Mouse (Mus musculus) heart, adult 2 months (tissue): ENCODE results near the gene Dlg1.

ENCODE experiments used
- CTCF ChIP-seq: fragments of 200-600 bp; IDR thresholded peaks from 2 replicates; pipeline ENCODE4 v1.8.1; 2022; ENCODE audit warnings: antibody characterized with exemption, mild to moderate bottlenecking, moderate library complexity
- EP300 ChIP-seq: fragments of 200-500 bp; IDR thresholded peaks from 2 replicates; pipeline ENCODE4 v1.6.1; 2011; ENCODE audit warnings: low read depth, low read length, control low read depth; ENCODE audit not compliant: insufficient read depth
- POLR2A ChIP-seq: fragments of 200-500 bp; IDR thresholded peaks from 2 replicates; pipeline ENCODE4 v1.6.1; 2011; ENCODE audit warnings: mild to moderate bottlenecking, low read depth, low read length, control low read depth; ENCODE audit not compliant: insufficient read depth

GRCm38 (mm10) chr16:31655531-31655930 is 7.7 kb upstream of the Dlg1 start:
- no peak for TF ChIP-seq CTCF
- TF ChIP-seq POLR2A, result no peak
- TF ChIP-seq EP300, result no peak
